Mouse (Mus musculus): ENCODE results near the gene Dohh. TPM values are rescaled to one million over a fixed set of nuclear protein-coding genes. Genes with fewer than 3 reads are reported as not detected.

Gene Dohh
- polyA plus RNA-seq, 1 experiment from 2014 or later: 101 TPM

DNA sequence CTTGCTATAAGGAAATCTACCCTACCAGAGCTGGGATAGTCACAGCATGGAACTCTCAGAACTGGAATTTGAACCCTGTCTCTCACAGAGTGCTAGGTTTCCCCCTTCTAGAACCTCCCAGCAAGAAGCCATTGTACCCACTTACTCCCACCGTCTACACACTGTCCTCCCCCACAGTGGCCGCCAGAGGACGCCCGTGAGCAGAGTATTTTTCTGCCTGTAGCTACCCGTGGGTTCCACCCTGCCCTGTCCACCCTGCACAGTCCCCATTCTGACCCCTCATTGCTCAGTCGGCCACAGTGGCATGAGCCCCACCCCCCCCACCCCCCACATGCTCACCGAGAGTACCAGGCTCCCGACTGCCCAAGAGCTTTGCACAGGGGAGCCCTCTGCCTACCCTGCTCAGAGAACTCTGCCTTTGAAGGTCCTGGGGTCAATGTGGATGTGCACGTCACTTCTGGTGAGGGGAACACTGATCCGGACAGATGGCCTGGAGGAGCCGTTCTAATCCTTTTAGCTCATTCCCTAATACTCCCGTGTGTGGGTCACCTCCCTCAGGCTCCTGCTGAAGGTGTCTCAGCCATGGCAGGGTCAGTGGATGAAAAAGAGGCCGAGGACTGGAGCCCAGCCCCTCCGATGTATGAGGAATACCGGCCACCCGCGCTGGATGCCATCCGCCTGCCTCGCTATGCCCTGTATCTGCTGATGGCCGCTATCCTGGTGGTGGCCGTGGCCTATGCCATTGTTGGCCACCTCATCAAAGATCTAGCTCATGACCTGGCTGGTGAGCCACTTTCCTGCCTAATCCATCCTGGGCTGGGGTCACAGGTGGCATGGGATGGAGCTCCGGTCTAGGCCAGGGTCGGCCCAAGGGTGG, 5.8 kb downstream of the Dohh start:
- Histone ChIP-seq H3K36me3 (peaks cover 35% of the 10 kb centered on the region), H3K9ac (replicated peaks) (peak overlapping the region; percentile 0; the same call in 1 of the 2 replicates), H3K4me3 (replicated peaks) (no peak overlapping the region), H3K27ac (replicated peaks) (peak overlapping the region; percentile 3; the same call in 1 of the 2 replicates), H3K4me2 (no peak overlapping the region), H3K4me1 (peaks cover 43% of the 10 kb centered on the region), H3K9me3 (replicated peaks) (no peaks in the 10 kb centered on the region), H3K27me3 (replicated peaks) (no peaks in the 10 kb centered on the region)
- peak; percentile 26; the same call in 1 of the 2 replicates for ATAC-seq (ENCODE audit: low FRiP score)
- 64% methylated on average over 23 of the region's 23 CpGs for WGBS

GRCm38 (mm10) chr10:81390678-81390965, 6.4 kb downstream of the Dohh start:
- 92% methylated on average over 13 of the region's 13 CpGs for WGBS

GRCm38 (mm10) chr10:81392270-81392669, 8.0 kb downstream of the Dohh start:
- H3K36me3 ChIP-seq: peaks cover 21% of the 10 kb centered on the region
- no peak for ATAC-seq (ENCODE audit: low FRiP score)
- no peaks in the 10 kb centered on the region for H3K9me3 ChIP-seq (replicated peaks)
- H3K4me1 ChIP-seq: peaks cover 38% of the 10 kb centered on the region
- H3K27me3 ChIP-seq (replicated peaks): no peaks in the 10 kb centered on the region
- WGBS: 89% methylated on average over 6 of the region's 6 CpGs
- no peak overlapping the region for H3K9ac ChIP-seq (replicated peaks)
- no peak overlapping the region for H3K4me3 ChIP-seq (replicated peaks)
- H3K27ac ChIP-seq (replicated peaks): no peak overlapping the region
- no peak overlapping the region for H3K4me2 ChIP-seq

More at GRCm38 (mm10) chr10:81390678-81390965, 6.4 kb downstream of the Dohh start:
- Histone ChIP-seq H3K36me3 (peaks cover 35% of the 10 kb centered on the region), H3K4me3 (replicated peaks) (no peak overlapping the region), H3K9me3 (replicated peaks) (no peaks in the 10 kb centered on the region), H3K9ac (replicated peaks) (0 out of 2 replicates have a peak overlapping the region, but pooled peaks have one; percentile 0), H3K4me1 (peaks cover 38% of the 10 kb centered on the region), H3K27ac (replicated peaks) (no peak overlapping the region), H3K4me2 (no peak overlapping the region), H3K27me3 (replicated peaks) (no peaks in the 10 kb centered on the region)
- no peak for ATAC-seq (ENCODE audit: low FRiP score)

GRCm38 (mm10) chr10:81392781-81393185, 8.6 kb downstream of the Dohh start, which contains the start of gene Smim24:
Smim24 (plus strand) TSS chr10:81393051.
- Histone ChIP-seq H3K9me3 (replicated peaks) (no peaks in the 10 kb centered on the region), H3K4me3 (replicated peaks) (peak within 1 kb of the TSS; percentile 17; the same call in 1 of the 2 replicates), H3K4me2 (peak within 1 kb of the TSS; percentile 50), H3K36me3 (peaks cover 20% of the 10 kb centered on the region), H3K9ac (replicated peaks) (peak within 1 kb of the TSS; percentile 17; the same call in 1 of the 2 replicates), H3K4me1 (peaks cover 43% of the 10 kb centered on the region), H3K27ac (replicated peaks) (0 out of 2 replicates have a peak within 1 kb of the TSS, but pooled peaks have one; percentile 13), H3K27me3 (replicated peaks) (no peaks in the 10 kb centered on the region)
- no peak for ATAC-seq (ENCODE audit: low FRiP score)
- WGBS: 69% methylated on average over 14 of the region's 14 CpGs

GRCm38 (mm10) chr10:81393456-81394063, 9.3 kb downstream of the Dohh start:
- 12% methylated on average over 19 of the region's 19 CpGs for WGBS
- peaks cover 12% of the 10 kb centered on the region for H3K36me3 ChIP-seq
- no peak for ATAC-seq (ENCODE audit: low FRiP score)
- no peaks in the 10 kb centered on the region for H3K9me3 ChIP-seq (replicated peaks)
- peaks cover 45% of the 10 kb centered on the region for H3K4me1 ChIP-seq
- no peaks in the 10 kb centered on the region for H3K27me3 ChIP-seq (replicated peaks)
- peak overlapping the region; percentile 17; the same call in 1 of the 2 replicates for H3K4me3 ChIP-seq (replicated peaks)
- H3K4me2 ChIP-seq: peak overlapping the region; percentile 50
- peak overlapping the region; percentile 17; the same call in 1 of the 2 replicates for H3K9ac ChIP-seq (replicated peaks)
- H3K27ac ChIP-seq (replicated peaks): 0 out of 2 replicates have a peak overlapping the region, but pooled peaks have one; percentile 13

DNA sequence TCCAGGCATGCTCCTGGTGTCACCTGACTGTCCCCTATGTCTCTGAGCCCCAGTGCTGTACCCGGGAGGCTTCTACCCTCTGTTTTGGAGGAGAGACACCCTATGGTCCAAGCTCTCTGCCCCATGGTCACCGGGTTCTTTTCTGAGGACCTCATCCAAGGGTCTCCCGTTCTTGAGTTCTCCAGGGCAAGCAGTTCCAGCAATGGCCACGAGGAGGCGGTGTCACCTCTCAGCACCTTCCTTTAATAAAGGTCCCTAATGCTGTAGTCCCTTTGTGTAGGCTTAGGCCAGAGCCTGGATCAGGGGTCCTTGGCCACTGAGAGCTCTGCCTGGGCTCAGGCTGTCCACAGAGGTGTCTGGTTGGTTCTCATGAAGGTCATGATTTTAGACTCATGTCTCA, 10.9 kb downstream of the Dohh start:
- no peak overlapping the region for H3K9ac ChIP-seq (replicated peaks)
- no peaks in the 10 kb centered on the region for H3K9me3 ChIP-seq (replicated peaks)
- H3K4me1 ChIP-seq: peaks cover 38% of the 10 kb centered on the region
- no peak overlapping the region for H3K4me3 ChIP-seq (replicated peaks)
- WGBS: 16% methylated on average over 5 of the region's 5 CpGs
- H3K27me3 ChIP-seq (replicated peaks): no peaks in the 10 kb centered on the region
- H3K36me3 ChIP-seq: peaks cover 21% of the 10 kb centered on the region
- H3K4me2 ChIP-seq: no peak overlapping the region
- ATAC-seq (ENCODE audit: low FRiP score): no peak
- no peak overlapping the region for H3K27ac ChIP-seq (replicated peaks)

DNA sequence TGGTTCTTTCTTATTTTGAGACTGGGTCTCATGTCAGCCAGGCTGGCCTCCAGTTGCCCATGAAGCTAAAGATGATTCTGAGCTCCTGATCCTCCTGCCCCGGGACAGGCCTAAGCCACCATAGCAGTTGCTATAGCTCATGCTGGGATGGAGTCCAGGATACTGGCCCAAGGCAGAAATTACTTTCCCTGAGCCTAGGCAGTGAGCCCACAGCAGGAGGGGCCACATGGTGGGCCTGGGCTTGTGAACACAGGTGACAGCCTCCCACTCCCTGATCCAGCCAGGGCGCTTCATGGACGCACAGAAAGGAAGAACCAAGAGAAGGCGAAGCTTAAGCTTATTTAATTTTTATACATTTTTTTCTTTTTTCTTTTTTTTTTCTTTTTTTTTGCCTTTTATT, 11.6 kb downstream of the Dohh start:
- Histone ChIP-seq H3K36me3 (peaks cover 28% of the 10 kb centered on the region), H3K4me2 (no peak overlapping the region), H3K27me3 (replicated peaks) (no peaks in the 10 kb centered on the region), H3K27ac (replicated peaks) (peak overlapping the region; percentile 48), H3K4me3 (replicated peaks) (no peak overlapping the region), H3K9ac (replicated peaks) (no peak overlapping the region), H3K4me1 (peaks cover 40% of the 10 kb centered on the region), H3K9me3 (replicated peaks) (no peaks in the 10 kb centered on the region)
- 78% methylated on average over 4 of the region's 4 CpGs for WGBS
- ATAC-seq (ENCODE audit: low FRiP score): no peak

GRCm38 (mm10) chr10:81396749-81397148, 12.5 kb downstream of the Dohh start:
- Histone ChIP-seq H3K27me3 (replicated peaks) (no peaks in the 10 kb centered on the region), H3K9ac (replicated peaks) (no peak overlapping the region)
- 57% methylated on average over 5 of the region's 5 CpGs for WGBS

GRCm38 (mm10) chr10:81399296-81399695, 15.1 kb downstream of the Dohh start:
- no peak overlapping the region for H3K27ac ChIP-seq (replicated peaks)
- no peak overlapping the region for H3K9ac ChIP-seq (replicated peaks)
- peaks cover 53% of the 10 kb centered on the region for H3K4me1 ChIP-seq
- H3K9me3 ChIP-seq (replicated peaks): no peaks in the 10 kb centered on the region
- H3K36me3 ChIP-seq: peaks cover 26% of the 10 kb centered on the region
- H3K4me2 ChIP-seq: no peak overlapping the region
- 69% methylated on average over 5 of the region's 5 CpGs for WGBS
- H3K27me3 ChIP-seq (replicated peaks): no peaks in the 10 kb centered on the region
- ATAC-seq (ENCODE audit: low FRiP score): no peak
- H3K4me3 ChIP-seq (replicated peaks): no peak overlapping the region

More at GRCm38 (mm10) chr10:81396749-81397148, 12.5 kb downstream of the Dohh start:
- no peak for ATAC-seq (ENCODE audit: low FRiP score)
- Histone ChIP-seq H3K4me3 (replicated peaks) (no peak overlapping the region), H3K4me2 (no peak overlapping the region), H3K4me1 (peaks cover 48% of the 10 kb centered on the region), H3K36me3 (peaks cover 23% of the 10 kb centered on the region), H3K9me3 (replicated peaks) (no peaks in the 10 kb centered on the region), H3K27ac (replicated peaks) (peak overlapping the region; percentile 48)

DNA sequence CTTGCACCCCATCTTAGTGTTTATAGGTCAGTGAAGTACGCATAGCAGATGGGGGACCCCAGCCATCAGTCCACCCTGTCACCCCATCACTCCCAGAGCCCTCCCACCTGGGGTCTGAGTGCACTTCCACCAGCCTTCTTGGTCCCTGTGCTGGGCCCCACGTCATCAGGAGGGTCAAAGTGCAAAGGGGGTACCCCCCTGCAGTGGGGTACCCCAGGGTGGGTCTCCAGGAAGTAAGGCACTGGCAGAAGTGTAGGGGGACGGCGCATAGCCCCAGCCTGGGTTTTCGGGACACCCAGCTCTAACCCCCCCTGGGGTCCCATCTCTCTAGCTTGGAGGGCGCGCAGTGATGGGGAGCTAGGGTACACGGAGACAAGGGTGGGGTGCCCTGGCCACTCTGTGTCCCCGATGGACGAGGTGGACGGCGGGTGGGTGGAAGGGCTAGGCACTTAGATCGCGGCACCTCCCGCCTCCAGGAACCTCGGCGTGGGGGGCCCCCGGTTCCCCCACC, 15.6 kb downstream of the Dohh start:
- Histone ChIP-seq H3K36me3 (peaks cover 31% of the 10 kb centered on the region), H3K4me3 (replicated peaks) (no peak overlapping the region), H3K4me2 (peak overlapping the region; percentile 8; the same call in 1 of the 2 replicates), H3K4me1 (peaks cover 53% of the 10 kb centered on the region), H3K27ac (replicated peaks) (no peak overlapping the region), H3K9ac (replicated peaks) (no peak overlapping the region), H3K27me3 (replicated peaks) (no peaks in the 10 kb centered on the region), H3K9me3 (replicated peaks) (no peaks in the 10 kb centered on the region)
- no peak for ATAC-seq (ENCODE audit: low FRiP score)
- 75% methylated on average over 18 of the region's 18 CpGs for WGBS

DNA sequence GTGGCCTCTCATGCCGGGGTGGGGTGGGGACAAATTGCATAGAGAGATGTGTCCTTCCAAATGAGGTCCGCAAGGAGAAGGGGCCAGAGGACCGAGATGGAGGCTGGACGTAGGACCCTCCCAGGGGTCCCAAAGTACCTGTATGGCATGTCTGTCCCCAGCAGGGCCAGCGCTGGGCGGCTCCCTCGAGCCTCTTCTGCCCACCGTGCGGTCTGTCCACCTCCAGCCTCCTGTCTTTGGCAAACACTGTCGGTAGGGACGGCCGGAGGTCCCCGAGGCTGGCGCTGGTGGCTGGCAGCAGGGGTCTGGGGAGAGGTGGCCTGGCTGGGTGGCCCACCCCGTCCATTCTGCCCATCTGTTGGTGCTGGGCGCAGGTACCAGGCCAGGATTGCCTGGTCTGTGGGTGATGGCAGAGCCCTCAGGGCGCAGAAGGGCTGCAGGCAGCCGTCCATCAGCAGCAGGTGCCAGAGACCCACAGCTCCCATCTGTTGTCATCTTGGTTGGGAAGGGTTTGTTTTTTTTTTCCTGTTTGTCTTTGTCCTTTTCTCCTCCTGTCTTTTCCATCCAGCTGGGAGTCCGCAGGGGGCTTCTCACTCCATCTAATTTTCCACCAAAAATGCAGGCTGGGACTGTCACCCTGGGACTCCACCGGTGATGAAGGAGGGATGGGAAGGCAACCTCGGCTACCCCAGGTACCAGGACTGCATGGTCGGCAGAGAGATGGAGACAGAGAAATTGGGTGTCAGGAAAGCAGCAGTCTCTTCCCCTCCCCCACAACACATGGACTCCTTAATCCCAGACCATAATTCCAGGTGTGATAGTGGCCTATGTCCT, 16.4 kb downstream of the Dohh start:
- H3K9me3 ChIP-seq (replicated peaks): no peaks in the 10 kb centered on the region
- no peak for ATAC-seq (ENCODE audit: low FRiP score)
- peaks cover 37% of the 10 kb centered on the region for H3K36me3 ChIP-seq
- peak overlapping the region; percentile 8 for H3K4me2 ChIP-seq
- H3K9ac ChIP-seq (replicated peaks): no peak overlapping the region
- 45% methylated on average over 22 of the region's 22 CpGs for WGBS
- H3K27me3 ChIP-seq (replicated peaks): no peaks in the 10 kb centered on the region
- H3K4me1 ChIP-seq: peaks cover 53% of the 10 kb centered on the region
- peak overlapping the region; percentile 82 for H3K27ac ChIP-seq (replicated peaks)
- H3K4me3 ChIP-seq (replicated peaks): no peak overlapping the region

Measured in neural tube, embryonic 15.5 days (tissue).